Mouse (Mus musculus) heart, embryonic 16.5 days (tissue): ENCODE measurements around the gene D630003M21Rik. TPM values are rescaled to one million over a fixed set of nuclear protein-coding genes. Genes with fewer than 3 reads are reported as not detected.

ENCODE experiments used
- ATAC-seq: fragments of 200-750 bp; cut with Nextera tagmentation; replicated peaks from 2 replicates; pipeline ENCODE4 v1.8.0; 2017; ENCODE audit warnings: moderate number of reproducible peaks; ENCODE audit not compliant: insufficient read depth, low FRiP score; ENCODE audit errors: extremely low read depth
- H3K27ac ChIP-seq: fragments of 300-500 bp; sonication (generic); 2 replicates; pipeline ENCODE4 v1.5.1; 2014; ENCODE audit warnings: mild to moderate bottlenecking, low read length, control low read depth, moderate library complexity
- H3K27me3 ChIP-seq: fragments of 300-500 bp; sonication (generic); 2 replicates; pipeline ENCODE4 v1.6.1; 2014; ENCODE audit warnings: low read length, mixed read lengths; ENCODE audit not compliant: control insufficient read depth, insufficient read depth
- H3K36me3 ChIP-seq: fragments of 300-500 bp; sonication (generic); 2 replicates; pipeline ENCODE4 v1.6.1; 2014; ENCODE audit not compliant: control insufficient read depth, insufficient read depth
- H3K4me1 ChIP-seq: fragments of 300-500 bp; sonication (generic); 2 replicates; pipeline ENCODE4 v1.6.1; 2014; ENCODE audit warnings: low read length, mixed read lengths; ENCODE audit not compliant: control insufficient read depth, insufficient read depth
- H3K4me2 ChIP-seq: fragments of 300-500 bp; sonication (generic); 2 replicates; pipeline ENCODE4 v1.6.1; 2014; ENCODE audit warnings: low read depth, mild to moderate bottlenecking, control low read depth, low read length
- H3K4me3 ChIP-seq: fragments of 300-500 bp; sonication (generic); 2 replicates; pipeline ENCODE4 v1.5.1; 2014; ENCODE audit warnings: mild to moderate bottlenecking, control low read depth, low read length
- H3K9ac ChIP-seq: fragments of 300-500 bp; sonication (generic); 2 replicates; pipeline ENCODE4 v1.6.1; 2014; ENCODE audit warnings: low read length, control low read depth
- H3K9me3 ChIP-seq: fragments of 300-500 bp; sonication (generic); replicated peaks from 2 replicates; pipeline ENCODE4 v1.6.1; 2016; ENCODE audit warnings: low read length; ENCODE audit not compliant: control insufficient read depth
- WGBS: fragments of 180-500 bp; shearing (Covaris S2); extraction: QIAGEN DNeasy Blood & Tissue Kit; methylation state at CpG from one replicate; pipeline ENCODE4 v1.1.7; 2014; 5-methylcytosine and 5-hydroxymethylcytosine counted together
- polyA plus RNA-seq: library from polyadenylated mRNA; unstranded; fragments of >200 nt; fragmentation: Nextera tagmentation; extraction: Ambion mirVana; gene quantifications from 2 replicates; pipeline ENCODE4 v1.2.1, GENCODE M21; 2015

Gene D630003M21Rik
- polyA plus RNA-seq, 1 experiment from 2014 or later = 2.2 TPM

- Histone ChIP-seq H3K36me3 (no peaks in the 10 kb centered on the region), H3K4me1 (peaks cover 3% of the 10 kb centered on the region; the same call in 1 of the 2 replicates), H3K27ac (no peak overlapping the region), H3K9me3 (0 out of 2 replicates have a peak, but pooled peaks cover 5% of the 10 kb centered on the region), H3K9ac (no peak overlapping the region), H3K4me3 (no peak overlapping the region), H3K4me2 (no peak overlapping the region), H3K27me3 (no peaks in the 10 kb centered on the region)
- ATAC-seq = no peak
- 65% methylated on average over 18 of the region's 18 CpGs for WGBS
Observed at GRCm38 (mm10) chr2:158243129-158243870, 14.3 kb upstream of the D630003M21Rik start.

GRCm38 (mm10) chr2:158242170-158242896 lies 13.3 kb upstream of the D630003M21Rik start:
- Histone ChIP-seq H3K27ac (no peak overlapping the region), H3K4me3 (no peak overlapping the region), H3K9me3 (0 out of 2 replicates have a peak, but pooled peaks cover 5% of the 10 kb centered on the region), H3K36me3 (no peaks in the 10 kb centered on the region), H3K27me3 (no peaks in the 10 kb centered on the region), H3K4me2 (no peak overlapping the region), H3K4me1 (no peaks in the 10 kb centered on the region), H3K9ac (no peak overlapping the region)
- 77% methylated on average over 18 of the region's 18 CpGs for WGBS
- no peak for ATAC-seq

GRCm38 (mm10) chr2:158241126-158241738 lies 12.2 kb upstream of the D630003M21Rik start:
- 69% methylated on average over 5 of the region's 5 CpGs for WGBS
- Histone ChIP-seq H3K36me3 (no peaks in the 10 kb centered on the region), H3K4me2 (no peak overlapping the region), H3K4me1 (no peaks in the 10 kb centered on the region), H3K27me3 (no peaks in the 10 kb centered on the region), H3K9ac (no peak overlapping the region), H3K4me3 (no peak overlapping the region), H3K27ac (no peak overlapping the region), H3K9me3 (0 out of 2 replicates have a peak, but pooled peaks cover 5% of the 10 kb centered on the region)
- ATAC-seq = no peak

GRCm38 (mm10) chr2:158238101-158238500 lies 9.1 kb upstream of the D630003M21Rik start:
- Histone ChIP-seq H3K27ac (no peak overlapping the region), H3K9me3 (no peaks in the 10 kb centered on the region), H3K27me3 (no peaks in the 10 kb centered on the region), H3K36me3 (no peaks in the 10 kb centered on the region), H3K4me2 (no peak overlapping the region), H3K4me3 (no peak overlapping the region), H3K9ac (no peak overlapping the region), H3K4me1 (no peaks in the 10 kb centered on the region)
- ATAC-seq = no peak
- 87% methylated on average over 5 of the region's 5 CpGs for WGBS

GRCm38 (mm10) chr2:158236698-158237097 lies 7.7 kb upstream of the D630003M21Rik start:
- no peak overlapping the region for H3K4me3 ChIP-seq
- no peaks in the 10 kb centered on the region for H3K36me3 ChIP-seq
- H3K27me3 ChIP-seq = no peaks in the 10 kb centered on the region
- no peak overlapping the region for H3K9ac ChIP-seq
- no peak overlapping the region for H3K4me2 ChIP-seq
- H3K4me1 ChIP-seq = no peaks in the 10 kb centered on the region
- H3K9me3 ChIP-seq = no peaks in the 10 kb centered on the region
- H3K27ac ChIP-seq = no peak overlapping the region
- ATAC-seq = no peak

GRCm38 (mm10) chr2:158233106-158233505 lies 4.1 kb upstream of the D630003M21Rik start:
- H3K4me1 ChIP-seq = peaks cover 6% of the 10 kb centered on the region; the same call in 1 of the 2 replicates
- no peak overlapping the region for H3K4me2 ChIP-seq
- WGBS = 50% methylated on average over 3 of the region's 3 CpGs
- no peaks in the 10 kb centered on the region for H3K9me3 ChIP-seq
- no peak overlapping the region for H3K9ac ChIP-seq
- peaks cover 3% of the 10 kb centered on the region for H3K27me3 ChIP-seq
- H3K27ac ChIP-seq = no peak overlapping the region
- H3K36me3 ChIP-seq = no peaks in the 10 kb centered on the region
- no peak overlapping the region for H3K4me3 ChIP-seq
- no peak for ATAC-seq

GRCm38 (mm10) chr2:158232414-158232813 lies 3.4 kb upstream of the D630003M21Rik start:
- no peak overlapping the region for H3K27ac ChIP-seq
- H3K9ac ChIP-seq = no peak overlapping the region
- no peaks in the 10 kb centered on the region for H3K36me3 ChIP-seq
- WGBS = 62% methylated on average over 3 of the region's 3 CpGs
- no peak overlapping the region for H3K4me3 ChIP-seq
- peaks cover 6% of the 10 kb centered on the region; the same call in 1 of the 2 replicates for H3K4me1 ChIP-seq
- H3K27me3 ChIP-seq = peaks cover 3% of the 10 kb centered on the region
- no peak for ATAC-seq
- H3K9me3 ChIP-seq = no peaks in the 10 kb centered on the region
- no peak overlapping the region for H3K4me2 ChIP-seq

- no peak overlapping the region for H3K4me2 ChIP-seq
- no peaks in the 10 kb centered on the region for H3K36me3 ChIP-seq
- peaks cover 6% of the 10 kb centered on the region; the same call in 1 of the 2 replicates for H3K4me1 ChIP-seq
- no peak overlapping the region for H3K9ac ChIP-seq
- peaks cover 5% of the 10 kb centered on the region for H3K27me3 ChIP-seq
- H3K27ac ChIP-seq = no peak overlapping the region
- 57% methylated on average over 5 of the region's 5 CpGs for whole genome bisulfite sequencing
- no peak overlapping the region for H3K4me3 ChIP-seq
- no peaks in the 10 kb centered on the region for H3K9me3 ChIP-seq
- ATAC-seq = no peak
Observed at GRCm38 (mm10) chr2:158231071-158231470, 2.0 kb upstream of the D630003M21Rik start.

GRCm38 (mm10) chr2:158230617-158231016 lies 1.6 kb upstream of the D630003M21Rik start:
- peaks cover 6% of the 10 kb centered on the region; the same call in 1 of the 2 replicates for H3K4me1 ChIP-seq
- no peak overlapping the region for H3K4me2 ChIP-seq
- H3K27ac ChIP-seq = no peak overlapping the region
- no peaks in the 10 kb centered on the region for H3K36me3 ChIP-seq
- H3K9me3 ChIP-seq = no peaks in the 10 kb centered on the region
- peaks cover 5% of the 10 kb centered on the region for H3K27me3 ChIP-seq
- 74% methylated on average over 6 of the region's 6 CpGs for WGBS
- no peak overlapping the region for H3K9ac ChIP-seq
- ATAC-seq = no peak
- H3K4me3 ChIP-seq = no peak overlapping the region
